Mouse (Mus musculus) T-helper 2 cell (primary cell): ENCODE measurements at regions not wholly inside any gene's neighbourhood (a gene's known extent, or its start where the extent isn't known, plus 50 kb on each side); places are given as distances from the start of the nearest gene placed in this dataset.

Experiments used
- in situ Hi-C: fragments of 300-600 bp; cut with MboI, MseI; formaldehyde crosslinking; loops from one replicate; pipeline ENCODE4 v1.15.1; 2025; ENCODE audit warnings: high pct_unique_total_duplicates

GRCm38 (mm10) chr13:37290636-37291035 is 54.4 kb upstream of the Ly86 start:
- in situ Hi-C loops: no loop called here

GRCm38 (mm10) chr13:37288993-37289392 is 56.0 kb upstream of the Ly86 start:
- in situ Hi-C loops: loop anchor here (5.0 kb wide), 1 partner anchor 277 kb away; no protein-coding TSS in a partner anchor

- in situ Hi-C loops: no loop called here
Measured at GRCm38 (mm10) chr13:37282515-37282914, 62.5 kb upstream of the Ly86 start.

GRCm38 (mm10) chr13:37279078-37279789 is 65.8 kb upstream of the Ly86 start:
- in situ Hi-C loops: loop anchor here (5.0 kb wide), 1 partner anchor 47 kb away; no protein-coding TSS in a partner anchor

- in situ Hi-C loops: loop anchor here (5.0 kb wide), 1 partner anchor 77 kb away; no protein-coding TSS in a partner anchor
Measured at GRCm38 (mm10) chr13:37249581-37250461, 95.2 kb upstream of the Ly86 start.

- in situ Hi-C loops: loop anchor here (5.0 kb wide), 1 partner anchor 79 kb away; no protein-coding TSS in a partner anchor
Measured at GRCm38 (mm10) chr13:37248741-37249140, 96.3 kb upstream of the Ly86 start.

GRCm38 (mm10) chr13:37240048-37240447 is 105.0 kb upstream of the Ly86 start:
- in situ Hi-C loops: no loop called here

- in situ Hi-C loops: no loop called here
Measured at GRCm38 (mm10) chr13:37237285-37237684, 107.7 kb upstream of the Ly86 start.

GRCm38 (mm10) chr13:37225834-37226233 is 119.2 kb upstream of the Ly86 start:
- in situ Hi-C loops: no loop called here

- in situ Hi-C loops: no loop called here
Measured at GRCm38 (mm10) chr13:37220436-37220835, 124.6 kb upstream of the Ly86 start.

GRCm38 (mm10) chr13:37218596-37218995 is 126.4 kb upstream of the Ly86 start:
- in situ Hi-C loops: no loop called here

GRCm38 (mm10) chr13:37214590-37215282 is 130.3 kb upstream of the Ly86 start:
- in situ Hi-C loops: no loop called here

- in situ Hi-C loops: no loop called here
Measured at GRCm38 (mm10) chr13:37197136-37197535, 147.1 kb upstream of the F13a1 start.

GRCm38 (mm10) chr13:37195857-37196256 is 145.8 kb upstream of the F13a1 start:
- in situ Hi-C loops: no loop called here

- in situ Hi-C loops: no loop called here
Measured at GRCm38 (mm10) chr13:37181169-37181787, 131.2 kb upstream of the F13a1 start.

- in situ Hi-C loops: no loop called here
Measured at GRCm38 (mm10) chr13:37176526-37176925, 126.5 kb upstream of the F13a1 start.

GRCm38 (mm10) chr13:37175997-37176396 is 126.0 kb upstream of the F13a1 start:
- in situ Hi-C loops: no loop called here

- in situ Hi-C loops: no loop called here
Measured at GRCm38 (mm10) chr13:37158831-37159522, 108.9 kb upstream of the F13a1 start.

- in situ Hi-C loops: no loop called here
Measured at GRCm38 (mm10) chr13:37157808-37158207, 107.8 kb upstream of the F13a1 start.

GRCm38 (mm10) chr13:37151835-37152516 is 101.9 kb upstream of the F13a1 start:
- in situ Hi-C loops: no loop called here
